Mouse (Mus musculus) ovary, postnatal 36 days (tissue): ENCODE measurements around the gene Olfr357.

Experiments used
- DNase-seq: peaks from one replicate; pipeline ENCODE4 v3.0.0; 2022; ENCODE audit warnings: low spot score, mixed read lengths

The Olfr357 gene

DNA sequence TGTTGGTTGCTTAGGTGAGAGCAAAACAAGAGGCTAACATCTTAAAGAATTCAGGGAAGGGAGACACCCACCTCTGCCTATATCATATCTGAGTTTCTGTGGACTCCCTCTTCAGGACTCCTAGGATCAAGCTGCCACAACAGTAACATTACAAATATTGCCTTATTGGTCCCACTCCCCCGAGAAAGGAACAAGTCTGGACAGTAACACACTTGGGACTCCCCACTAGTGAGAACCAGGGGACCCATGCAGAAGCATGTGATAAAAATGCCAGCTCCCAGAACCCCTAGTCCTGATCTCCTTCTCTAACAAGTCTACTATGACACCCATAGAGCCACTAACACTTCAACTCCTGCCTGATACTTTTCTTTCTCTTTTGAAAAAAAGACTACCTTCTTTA, at the start of gene Olfr357:
TSS of gene Olfr357 (plus strand) at position 301 of the 400 bp plus-strand sequence.
- no peak for DNase-seq

DNA sequence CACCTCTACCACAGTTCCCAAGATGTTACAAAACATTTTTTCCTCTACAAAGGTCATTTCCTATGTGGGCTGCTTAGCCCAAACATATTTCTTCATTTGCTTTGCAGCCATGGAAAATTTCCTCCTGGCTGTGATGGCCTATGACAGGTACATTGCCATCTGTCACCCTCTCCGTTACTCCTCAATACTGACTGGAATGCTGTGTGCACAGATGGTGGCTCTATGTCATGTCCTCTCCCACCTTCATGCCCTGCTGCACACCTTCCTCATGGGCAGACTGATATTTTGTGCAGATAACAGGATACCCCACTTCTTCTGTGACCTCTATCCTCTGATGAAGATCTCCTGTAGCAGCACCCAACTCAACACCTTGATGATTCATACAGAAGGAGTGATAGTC, 3.4 kb downstream of the Olfr357 start:
- no peak for DNase-seq

DNA sequence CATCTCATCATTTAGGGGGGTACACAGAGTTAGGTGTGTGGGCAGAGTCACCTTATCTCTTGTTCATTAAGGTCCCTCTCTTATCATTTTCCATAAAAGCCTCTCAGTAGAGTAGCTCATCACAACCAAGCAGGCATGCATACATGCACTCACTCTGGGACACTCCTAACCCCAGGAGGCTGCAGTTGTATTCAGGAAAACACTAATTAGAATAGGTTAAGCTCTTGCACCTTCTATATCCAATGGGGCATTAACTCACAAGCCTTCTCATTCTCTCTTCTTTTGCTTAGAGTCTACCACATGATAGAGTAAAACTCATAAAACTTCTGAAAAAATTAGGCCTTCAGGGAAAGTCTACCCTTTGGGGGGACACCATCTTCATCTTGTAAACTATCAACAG, 15.6 kb downstream of the Olfr357 start, which contains the start of gene Olfr358:
TSS of gene Olfr358 (minus strand) at position 101 of the 400 bp plus-strand sequence.
- DNase-seq = no peak
